Mouse (Mus musculus) frontal cortex, postnatal 10 days (tissue): ENCODE data around the gene Gamt.

ENCODE experiments used
- DNase-seq, 2 experiments: peaks; one replicate each; pipeline ENCODE4 v3.0.0; 2022; ENCODE audit warnings: low spot score in 2 of 2, mixed read lengths in 1 of 2

Gamt gene

DNA sequence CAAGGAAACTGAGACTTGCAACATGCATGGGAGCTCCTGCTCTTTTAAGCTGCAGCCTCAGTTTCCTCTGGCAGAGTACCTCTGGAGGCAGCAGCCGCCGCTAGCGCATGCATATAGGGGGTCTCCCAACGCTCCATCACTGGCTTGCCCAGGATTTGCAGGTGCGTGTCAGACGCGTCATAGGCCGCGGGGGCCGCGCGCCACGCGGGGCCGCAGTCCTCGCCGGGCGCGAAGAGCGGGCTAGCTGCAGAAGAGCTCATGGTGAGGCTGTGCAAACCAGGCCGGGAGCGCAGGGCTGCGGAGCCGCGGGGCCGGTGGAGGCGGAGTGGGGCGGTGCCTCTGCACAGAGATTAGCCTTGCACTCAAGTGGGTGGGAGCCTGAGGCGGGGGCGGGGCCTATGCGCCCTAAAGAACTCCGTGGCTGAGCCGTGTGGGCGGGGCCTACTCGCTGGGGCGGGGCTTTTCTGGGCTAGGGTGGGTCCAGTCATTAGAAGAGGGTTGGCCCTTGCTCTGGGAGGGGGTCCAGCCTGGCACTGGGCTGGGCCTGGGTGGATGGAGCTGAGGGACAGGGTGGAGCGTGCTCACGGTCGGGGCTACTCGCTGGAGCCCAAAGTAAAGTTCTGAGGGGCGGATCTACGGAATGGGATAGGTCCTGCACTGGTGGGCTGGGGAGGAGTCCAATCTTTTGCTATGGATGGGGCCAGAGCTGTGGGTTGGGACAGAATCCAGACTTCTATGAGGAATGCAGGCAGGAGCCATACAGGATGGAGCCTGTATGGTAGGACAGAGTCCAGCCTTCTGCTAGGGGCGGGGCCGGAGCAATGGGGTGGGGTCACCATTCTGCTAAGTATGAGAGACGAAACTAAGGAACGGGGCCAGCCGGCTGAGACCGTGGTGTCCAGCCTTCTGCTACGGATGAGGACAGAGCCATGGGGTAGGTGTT lies at the start of gene Gamt, which contains the start of gene Dazap1:
Gene Gamt, minus strand, starts transcription at position 371 of the 943 bp plus-strand sequence.
Gene Dazap1, plus strand, starts transcription at position 845 of the 943 bp plus-strand sequence.
- DNase-seq, result peak; percentile 87 to 92

DNA sequence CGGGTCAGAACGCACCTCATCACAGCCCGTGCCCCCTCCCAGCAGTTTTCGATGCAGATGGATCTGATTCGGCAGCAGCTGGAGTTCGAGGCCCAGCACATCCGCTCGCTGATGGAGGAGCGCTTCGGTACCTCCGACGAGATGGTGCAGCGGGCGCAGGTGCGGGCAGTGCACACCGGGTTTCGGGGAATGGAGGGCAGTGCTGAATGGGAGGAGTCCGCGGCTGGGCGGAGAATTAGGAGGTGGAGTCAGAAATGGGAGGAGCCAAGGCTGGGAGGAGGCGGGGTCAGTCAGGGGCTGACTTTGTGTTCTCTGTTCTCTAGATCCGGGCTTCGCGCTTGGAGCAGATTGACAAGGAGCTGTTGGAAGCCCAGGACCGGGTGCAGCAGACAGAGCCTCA lies 44.0 kb upstream of the Gamt start:
- no peak for DNase-seq

DNA sequence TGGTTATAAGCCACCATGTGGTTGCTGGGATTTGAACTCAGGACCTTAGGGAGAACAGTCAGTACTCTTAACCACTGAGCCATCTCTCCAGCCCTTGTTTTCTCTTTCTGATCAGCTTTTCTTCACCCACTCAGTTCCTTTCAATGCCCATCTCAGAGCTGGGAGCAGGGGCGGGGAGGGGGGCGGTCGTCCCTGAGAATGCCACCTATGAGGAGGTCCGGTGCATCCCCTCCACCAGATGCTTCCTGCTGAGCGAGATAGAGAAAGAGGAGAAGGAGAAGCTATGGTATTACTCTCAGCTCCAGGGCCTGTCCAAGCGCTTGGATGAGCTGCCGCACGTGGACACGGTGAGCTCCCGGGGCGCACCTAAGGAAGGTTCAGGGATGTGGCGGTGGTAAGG lies 43.6 kb upstream of the Gamt start:
- no peak for DNase-seq

DNA sequence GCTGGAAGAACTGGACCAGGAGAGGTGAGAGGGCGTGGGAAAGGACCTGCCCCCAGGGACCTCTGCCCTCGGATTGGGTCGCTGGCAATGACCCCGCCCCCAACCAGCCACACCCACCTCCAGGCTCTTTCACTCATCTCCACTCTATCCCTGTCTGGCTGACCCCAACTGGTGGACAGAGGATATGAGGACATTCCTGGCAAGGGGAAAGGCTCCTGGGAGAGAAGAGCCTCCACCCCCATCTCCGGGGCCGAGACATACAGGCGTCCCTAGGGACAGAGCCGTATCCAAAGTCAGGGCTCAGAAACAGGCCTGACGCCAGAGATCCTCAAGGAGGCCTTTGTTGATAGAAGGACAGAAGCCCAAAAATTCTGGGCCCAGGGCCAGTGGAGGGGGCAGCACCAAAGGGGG lies 41.7 kb upstream of the Gamt start:
- peak; percentile 72 to 80 for DNase-seq

DNA sequence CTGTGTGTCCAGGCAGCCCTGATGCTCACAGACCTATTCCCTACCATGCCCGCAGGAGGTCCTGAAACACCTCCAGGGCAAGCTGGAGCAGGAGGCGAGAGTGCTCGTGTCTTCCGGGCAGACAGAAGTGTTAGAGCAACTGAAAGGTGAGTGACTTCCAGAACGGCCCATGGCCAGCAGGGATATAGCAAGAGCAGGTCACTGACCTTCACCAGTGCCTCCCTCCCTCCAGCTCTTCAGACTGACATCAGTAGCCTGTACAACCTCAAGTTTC lies 41.2 kb upstream of the Gamt start:
- DNase-seq, result no peak

DNA sequence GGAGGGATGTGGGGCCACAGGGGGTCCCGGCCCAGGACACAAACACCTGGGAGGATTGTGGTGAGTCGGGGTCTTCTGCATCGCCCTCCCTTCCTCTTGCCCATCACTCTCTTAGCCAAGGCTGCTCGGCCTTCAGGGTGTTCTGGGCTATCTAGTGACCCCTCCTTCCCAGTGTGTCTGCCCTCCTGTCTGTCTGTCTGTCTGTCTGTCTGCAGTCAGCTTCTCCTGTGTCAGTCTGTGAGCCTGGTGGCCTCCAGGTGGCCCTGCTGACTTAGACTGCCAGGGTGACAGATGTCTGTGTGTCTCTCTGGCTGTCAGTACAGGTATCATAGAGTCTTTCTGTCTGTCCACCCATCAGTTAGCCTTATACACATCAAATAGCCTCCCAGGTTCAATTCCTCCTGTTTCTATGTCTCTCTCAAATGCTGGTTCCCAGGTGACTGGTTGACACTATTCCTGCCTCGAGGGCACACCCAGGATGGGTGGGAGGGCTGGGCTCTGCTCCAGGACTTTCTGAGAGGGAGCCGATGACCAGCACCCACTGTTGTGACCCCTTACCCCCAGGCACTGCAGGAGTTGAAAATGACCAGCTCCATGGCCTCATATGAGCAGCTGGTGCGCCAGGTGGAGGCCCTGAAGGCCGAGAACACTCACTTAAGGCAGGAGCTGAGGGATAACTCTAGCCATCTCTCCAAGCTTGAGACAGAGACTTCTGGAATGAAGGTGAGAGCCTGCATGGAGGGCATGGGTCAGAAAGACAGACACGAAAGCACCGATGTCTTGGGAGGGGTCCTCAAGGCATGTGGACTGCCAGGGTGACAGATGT lies 40.7 kb upstream of the Gamt start:
- peak in 1 of 2 experiments; percentile 31 for DNase-seq

DNA sequence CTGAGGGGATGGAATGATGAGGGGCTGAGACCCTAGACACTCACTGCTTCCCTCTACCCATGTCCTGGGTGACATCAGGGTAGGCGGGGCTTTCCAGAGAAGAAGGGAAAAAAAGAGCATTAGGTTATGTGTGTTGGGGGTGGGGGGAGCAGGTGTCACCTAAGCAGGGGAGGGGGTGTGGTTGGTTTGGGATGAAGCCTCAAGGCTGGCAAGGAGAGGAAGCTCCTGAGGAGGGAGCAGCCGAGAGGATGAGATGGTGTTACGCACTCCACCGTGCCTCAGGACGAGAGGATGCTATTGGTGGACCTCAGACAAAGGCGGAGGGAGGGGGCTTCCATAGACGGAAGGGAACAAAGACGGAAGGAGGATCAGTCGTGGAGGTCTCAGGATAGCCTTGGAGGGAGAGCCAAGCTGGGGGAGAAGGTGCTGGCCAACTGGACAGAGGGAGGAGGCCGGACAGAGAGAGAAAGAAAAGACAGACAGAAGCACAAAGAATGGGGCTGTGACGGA lies 39.9 kb upstream of the Gamt start:
- peak; percentile 68 to 71 for DNase-seq

DNA sequence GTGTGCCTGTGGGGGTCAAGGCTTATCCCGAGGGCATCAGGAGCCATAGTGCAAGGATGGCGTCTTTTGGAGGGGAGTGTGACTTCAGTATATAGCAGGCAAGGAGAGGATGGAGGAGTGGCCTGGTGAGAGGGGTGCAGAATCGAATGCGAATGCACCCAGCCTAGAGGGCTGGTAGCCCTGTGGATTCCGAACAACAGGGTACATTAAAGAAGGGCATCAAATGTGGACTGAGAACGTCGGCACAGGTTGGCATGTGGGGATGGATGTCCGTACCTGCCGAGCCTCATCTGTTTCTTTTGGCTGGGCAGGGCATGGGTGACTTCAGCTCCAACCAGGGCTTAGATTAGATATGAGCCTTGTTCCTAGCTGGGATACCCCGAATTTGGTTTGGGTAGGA lies 39.0 kb upstream of the Gamt start:
- no peak for DNase-seq

DNA sequence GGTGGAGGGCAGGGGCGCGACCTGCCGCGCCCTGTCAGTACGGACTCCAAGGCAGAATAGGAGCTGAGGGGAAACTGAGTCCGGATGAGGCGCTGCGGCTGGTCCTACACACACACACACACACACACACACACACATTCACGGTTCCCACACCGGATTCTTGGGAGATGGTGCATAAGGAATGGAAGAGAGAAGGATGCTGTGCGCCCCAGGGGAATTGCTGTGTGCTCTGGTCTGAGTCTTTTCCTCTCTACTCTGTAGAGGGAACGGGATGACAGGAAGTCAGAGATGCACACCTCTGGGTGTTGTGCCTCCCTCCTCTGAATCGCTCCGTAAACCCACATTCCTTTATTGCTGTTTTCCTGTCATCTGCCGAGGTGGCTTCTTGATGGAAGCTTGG lies 38.5 kb upstream of the Gamt start:
- no peak for DNase-seq

DNA sequence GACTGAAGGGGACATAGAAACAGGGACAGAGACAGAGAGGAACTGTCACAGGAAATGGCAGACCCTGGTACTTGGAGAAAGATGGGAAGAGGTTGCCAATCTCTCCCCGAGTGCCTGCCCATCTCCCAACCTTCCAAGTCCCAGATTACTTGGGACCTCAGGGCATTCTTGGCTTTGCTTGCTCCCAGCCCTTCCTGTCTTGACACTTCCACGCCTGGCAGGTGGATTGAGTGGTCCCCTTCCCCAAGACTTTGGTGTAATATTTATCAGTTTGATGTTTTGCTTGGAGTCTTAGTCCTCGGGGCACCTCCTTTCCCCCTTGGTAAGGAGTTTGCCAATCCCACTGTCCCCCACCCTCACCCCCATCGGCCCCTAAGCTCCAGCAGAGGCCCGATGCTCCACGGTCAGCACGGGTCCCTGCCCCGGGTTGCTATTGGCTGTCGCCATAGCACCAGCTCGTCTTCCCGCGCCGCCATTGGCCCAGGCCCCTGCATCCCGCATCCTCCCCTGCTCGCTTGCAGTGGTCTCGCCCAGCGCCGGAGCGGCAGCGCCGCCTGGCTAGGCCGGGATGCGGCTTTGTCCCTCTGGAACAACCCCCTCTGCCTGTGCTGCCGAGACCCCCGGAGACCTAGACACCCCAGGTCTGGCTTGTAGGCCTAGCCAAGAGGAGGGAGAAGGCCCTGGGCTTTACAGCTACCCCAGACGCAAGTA lies 37.9 kb upstream of the Gamt start:
- peak; percentile 91 for DNase-seq

DNA sequence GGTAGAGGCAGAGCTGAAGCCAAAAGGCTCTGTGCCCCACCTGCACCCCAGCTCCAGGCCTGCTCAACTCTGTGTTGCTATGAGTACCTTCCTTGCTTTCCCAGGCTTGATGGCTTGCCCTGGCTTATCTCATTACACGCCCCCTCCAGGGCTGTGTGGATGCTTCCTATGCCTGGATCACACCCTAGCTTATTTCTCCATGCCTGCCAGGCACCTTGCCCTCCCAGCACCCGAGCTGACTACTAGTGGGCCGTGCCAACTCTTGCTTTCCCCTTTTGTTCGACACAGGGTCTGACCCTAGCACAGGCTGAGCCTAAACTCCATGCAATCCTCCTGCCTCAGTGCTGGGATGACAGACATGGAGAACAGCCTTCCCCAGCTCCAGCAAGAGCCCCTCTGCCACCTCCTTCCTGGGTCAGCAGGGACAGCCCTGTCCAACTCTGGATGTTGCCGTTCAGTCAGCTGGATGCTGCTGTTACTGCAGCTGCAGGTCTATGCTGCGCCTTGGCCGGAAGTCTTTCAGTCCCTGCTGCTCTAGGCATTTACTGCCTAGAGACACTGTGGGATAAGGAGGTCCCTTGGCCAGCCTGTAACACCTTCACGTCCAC lies 36.8 kb upstream of the Gamt start:
- DNase-seq, result peak in 1 of 2 experiments; percentile 27

DNA sequence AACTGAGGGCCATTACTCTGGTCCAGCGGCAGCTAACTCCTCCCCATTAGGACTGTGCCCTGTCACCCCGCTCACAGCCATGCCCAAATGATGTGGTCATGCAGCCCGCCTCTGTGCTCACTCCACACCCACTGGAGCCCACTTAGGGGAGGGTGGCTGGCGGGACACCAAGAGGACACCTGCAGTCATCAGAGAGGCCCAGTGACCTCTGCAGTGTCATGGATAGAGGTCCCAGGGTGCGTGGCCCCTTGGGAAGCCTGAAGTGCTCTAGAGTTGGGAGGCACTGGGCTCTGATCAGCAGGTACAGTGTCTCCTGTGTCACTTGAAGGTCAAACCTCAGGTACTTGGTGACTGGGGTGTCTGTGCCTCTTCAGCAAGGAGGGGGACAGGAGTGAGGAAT lies 36.0 kb upstream of the Gamt start:
- peak in 1 of 2 experiments; percentile 36 for DNase-seq

DNA sequence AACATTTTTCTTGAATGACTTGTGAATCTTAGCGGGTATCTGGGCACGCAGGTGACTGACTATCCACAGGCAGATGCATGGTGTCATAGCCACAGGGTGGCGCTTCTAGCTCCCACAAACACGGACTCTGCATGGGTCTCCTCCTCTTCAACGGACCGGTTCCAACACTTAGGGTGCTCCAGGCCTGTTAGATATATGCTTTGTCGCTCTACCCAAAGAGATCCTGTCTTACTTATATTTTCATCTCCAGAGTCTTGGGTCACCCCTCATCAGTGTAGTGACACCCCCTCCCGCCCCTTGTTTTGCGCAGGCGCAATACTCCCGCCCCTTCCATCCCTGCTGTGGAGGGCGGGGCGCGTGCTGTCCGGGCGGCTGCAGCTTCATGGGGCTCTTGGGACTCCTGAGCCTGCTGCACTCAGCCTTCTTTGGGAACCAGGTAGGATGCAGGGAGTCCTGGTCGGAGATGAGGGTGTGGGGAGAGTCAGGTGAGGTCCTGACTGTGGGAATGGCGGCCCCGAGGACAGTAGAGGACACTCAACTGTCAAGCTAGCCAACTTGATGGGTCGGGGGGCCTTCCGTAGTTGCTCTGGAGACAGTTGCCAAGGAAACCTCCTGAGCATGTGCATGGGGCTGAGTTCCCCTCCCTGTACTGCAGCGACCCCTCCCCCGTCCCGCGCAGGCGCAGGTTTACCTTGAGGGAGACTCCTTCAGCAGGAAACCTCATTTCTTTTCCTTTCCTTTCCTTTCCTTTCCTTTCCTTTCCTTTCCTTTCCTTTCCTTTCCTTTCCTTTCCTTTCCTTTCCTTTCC lies 35.0 kb upstream of the Gamt start, which contains the start of gene Apc2:
Gene Apc2, plus strand, starts transcription at position 360 of the 808 bp plus-strand sequence.
- peak; percentile 68 to 73 for DNase-seq

DNA sequence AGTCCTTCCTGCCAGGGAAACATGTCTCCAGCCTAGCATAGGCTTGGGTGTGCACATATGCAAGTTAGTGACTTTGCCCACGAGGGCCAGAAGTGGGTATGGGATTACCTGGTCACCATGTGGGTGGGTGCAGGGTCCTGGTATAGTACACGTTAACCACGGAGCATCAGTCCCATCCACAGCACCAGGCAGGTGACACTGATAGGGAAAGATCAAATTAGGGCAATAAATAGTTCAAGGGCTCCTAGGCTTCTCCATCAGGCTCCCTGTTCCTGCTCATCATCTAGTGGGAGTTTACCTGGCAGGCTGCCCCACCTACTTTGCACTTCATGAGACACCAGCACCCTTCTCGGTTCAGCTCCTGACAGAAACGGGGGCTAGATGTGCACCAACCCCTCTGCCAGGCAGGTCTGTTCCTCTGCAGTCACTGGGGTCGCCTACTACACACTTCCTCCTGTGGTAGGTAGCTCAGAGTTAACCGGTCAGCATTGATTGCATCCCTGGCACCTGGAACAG lies 34.0 kb upstream of the Gamt start:
- DNase-seq, result peak in 1 of 2 experiments; percentile 38

DNA sequence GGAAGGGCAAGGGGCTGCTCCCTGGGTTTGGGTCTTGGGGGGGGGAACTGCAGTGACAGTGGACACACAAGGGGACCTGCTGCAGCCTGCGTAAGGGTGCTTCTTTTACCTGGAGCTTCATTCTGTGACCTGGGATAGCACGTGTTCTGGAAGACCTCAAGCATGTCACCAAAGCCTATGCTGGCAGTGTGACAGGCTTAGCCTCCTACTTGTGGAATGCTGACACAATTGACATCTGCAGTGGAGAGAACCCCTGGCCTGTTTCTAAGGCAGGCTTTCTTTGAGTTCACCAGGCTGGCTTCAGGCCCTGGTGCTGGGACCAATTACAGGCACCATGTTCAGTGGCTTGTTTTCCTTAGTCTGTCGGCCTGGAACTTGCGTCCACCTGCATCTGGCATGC lies 33.5 kb upstream of the Gamt start:
- no peak for DNase-seq

DNA sequence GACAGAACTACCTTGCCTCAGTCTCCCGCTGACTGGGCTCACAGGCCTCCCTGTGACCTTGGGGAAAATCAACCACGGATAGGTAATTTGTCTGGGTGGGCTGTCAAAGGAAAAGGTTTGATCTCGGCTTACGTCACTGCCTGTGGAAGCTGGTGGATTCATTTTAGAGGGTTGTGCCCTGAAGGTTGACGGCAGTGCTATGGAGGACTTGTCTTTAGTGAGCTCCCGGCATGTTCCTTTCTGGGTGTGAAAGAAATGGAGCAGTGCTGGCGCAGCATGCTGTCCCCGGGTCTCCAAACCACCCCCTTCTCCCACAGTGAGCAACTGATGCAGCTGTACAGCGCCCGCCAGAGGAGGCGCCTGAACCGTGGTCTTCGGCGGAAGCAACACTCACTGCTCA lies 32.5 kb upstream of the Gamt start:
- DNase-seq, result no peak

DNA sequence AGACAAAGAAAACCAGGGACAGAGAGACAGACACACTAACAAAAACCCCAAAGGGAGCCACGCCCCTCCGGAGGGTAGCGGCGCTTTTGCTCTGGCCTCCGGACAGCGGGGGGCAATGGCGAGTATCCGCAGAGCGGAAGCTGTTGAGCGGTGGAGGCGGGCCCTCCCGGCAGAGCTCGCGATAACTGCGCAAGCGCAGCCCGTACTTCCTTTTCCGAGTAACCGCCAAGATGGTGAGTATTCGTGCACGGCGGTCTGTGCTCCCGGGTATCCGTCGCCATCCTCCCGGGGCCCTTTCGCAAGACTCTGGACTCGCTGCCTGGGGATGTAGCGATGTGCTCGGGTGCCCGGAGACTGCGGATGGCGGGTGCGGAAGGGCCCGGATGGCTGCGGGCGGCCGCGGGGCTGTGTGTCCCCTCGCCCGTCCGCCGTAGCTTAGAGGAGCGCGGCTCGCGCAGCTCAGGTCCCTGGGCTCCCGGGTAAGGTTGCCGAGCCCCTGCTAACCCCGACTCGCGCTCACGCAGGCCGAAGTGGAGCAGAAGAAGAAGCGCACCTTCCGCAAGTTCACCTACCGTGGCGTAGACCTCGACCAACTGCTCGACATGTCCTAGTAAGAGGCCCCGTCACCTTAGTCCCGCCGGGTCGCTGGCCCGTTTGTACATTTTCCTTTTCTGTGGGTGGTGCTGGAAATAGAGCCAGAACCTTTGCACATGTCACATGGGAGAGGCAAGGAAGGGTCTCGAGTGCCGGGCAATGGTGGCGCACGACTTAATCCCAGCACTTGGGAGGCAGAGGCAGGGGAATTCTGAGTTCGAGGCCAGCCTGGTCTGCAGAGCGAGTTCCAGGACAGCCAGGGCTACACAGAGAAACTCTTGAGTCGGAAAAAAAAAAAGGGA lies 31.7 kb upstream of the Gamt start, which contains the start of gene Rps15:
Gene Rps15, plus strand, starts transcription at position 203 of the 896 bp plus-strand sequence.
- peak; percentile 87 to 93 for DNase-seq

DNA sequence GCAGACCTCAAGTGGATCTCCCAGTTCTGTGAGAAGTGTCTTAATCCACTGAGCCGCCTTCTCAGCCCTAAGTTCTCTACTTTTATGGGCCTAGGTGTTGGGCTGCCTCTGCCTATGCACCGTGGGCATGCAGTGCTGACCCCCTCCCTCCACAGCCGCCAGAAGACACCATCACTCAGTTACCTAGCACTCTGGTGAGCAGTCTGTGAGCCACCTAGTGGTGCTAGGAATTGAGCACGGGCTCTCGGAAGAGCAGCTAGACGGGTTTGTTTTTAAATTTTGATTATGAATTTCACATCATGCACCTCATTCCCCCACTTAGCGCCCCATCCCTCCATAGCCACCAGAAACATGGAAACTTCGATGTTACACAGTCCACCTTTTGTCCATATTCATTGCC lies 27.8 kb upstream of the Gamt start:
- no peak for DNase-seq

DNA sequence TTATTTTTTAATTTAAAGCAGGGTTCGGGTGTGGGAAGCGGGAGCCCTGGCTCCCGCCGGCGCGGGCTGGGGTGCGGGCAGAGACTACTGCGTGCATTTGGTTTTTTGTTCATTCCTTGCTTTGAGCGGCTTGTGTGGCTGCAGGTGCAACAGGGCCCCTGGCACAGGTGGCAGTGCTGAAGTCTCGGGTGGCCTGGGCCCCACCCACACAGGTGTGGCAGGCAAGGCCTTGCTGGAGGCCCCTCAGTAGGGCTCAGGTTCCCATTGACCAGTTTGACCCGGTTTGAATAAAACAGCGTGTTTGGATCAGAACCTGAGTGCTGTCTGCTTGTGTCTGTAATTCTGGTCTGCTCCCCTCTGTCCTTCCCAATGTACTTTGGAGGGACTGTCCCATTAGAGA lies 27.3 kb upstream of the Gamt start:
- no peak for DNase-seq
